Mouse (Mus musculus) liver, adult 2 months (tissue): ENCODE results near the gene Urgcp. TPM values are rescaled to one million over a fixed set of nuclear protein-coding genes. Genes with fewer than 3 reads are reported as not detected.

Source experiments
- DNase-seq: peaks from one replicate; pipeline ENCODE4 v3.0.0-alpha.2; 2011; ENCODE audit warnings: low read depth, low spot score; ENCODE audit errors: extremely low read depth
- H3K27ac ChIP-seq: fragments of 200-500 bp; replicated peaks from 2 replicates; pipeline ENCODE4 v1.5.1; 2012; ENCODE audit warnings: low read depth, mild to moderate bottlenecking, control low read depth, inconsistent platforms, low read length; ENCODE audit not compliant: insufficient read depth
- H3K27me3 ChIP-seq: fragments of 200-500 bp; 2 replicates; pipeline ENCODE4 v1.6.1; 2012; ENCODE audit warnings: mild to moderate bottlenecking, moderate library complexity, low read length, inconsistent platforms; ENCODE audit not compliant: control insufficient read depth, insufficient read depth
- H3K36me3 ChIP-seq: fragments of 200-500 bp; 2 replicates; pipeline ENCODE4 v1.6.1; 2012; ENCODE audit warnings: low read length, inconsistent platforms; ENCODE audit not compliant: control insufficient read depth, insufficient read depth
- H3K4me1 ChIP-seq: fragments of 200-500 bp; 2 replicates; pipeline ENCODE4 v1.6.1; 2011; ENCODE audit warnings: low read length; ENCODE audit not compliant: control insufficient read depth, insufficient read depth
- H3K4me3 ChIP-seq: fragments of 200-500 bp; 2 replicates; pipeline ENCODE4 v1.5.1; 2011; ENCODE audit warnings: low read depth, mild to moderate bottlenecking, control low read depth, low read length, moderate library complexity; ENCODE audit not compliant: insufficient read depth
- H3K79me2 ChIP-seq: fragments of 200-500 bp; 2 replicates; pipeline ENCODE4 v1.6.1; 2012; ENCODE audit warnings: inconsistent platforms, mild to moderate bottlenecking, low read length, moderate library complexity; ENCODE audit not compliant: control insufficient read depth, insufficient read depth
- H3K9ac ChIP-seq: fragments of 200-500 bp; 2 replicates; pipeline ENCODE4 v1.6.1; 2012; ENCODE audit warnings: low read depth, mild to moderate bottlenecking, control low read depth, inconsistent platforms, low read length
- CTCF ChIP-seq: fragments of 200-500 bp; IDR thresholded peaks from 2 replicates; pipeline ENCODE4 v1.5.1; 2011; ENCODE audit warnings: low read depth, low read length, control low read depth
- POLR2A ChIP-seq: fragments of 200-500 bp; IDR thresholded peaks from 2 replicates; pipeline ENCODE4 v1.6.1; 2011; ENCODE audit warnings: low read length, control low read depth; ENCODE audit not compliant: insufficient read depth; ENCODE audit errors: extremely low read depth
- WGBS: fragments of 180-500 bp; shearing (Covaris S2); methylation state at CpG from one replicate; pipeline ENCODE4 v1.1.7; 2018; 5-methylcytosine and 5-hydroxymethylcytosine counted together
- polyA plus RNA-seq: library from polyadenylated mRNA; depleted of rRNA; stranded (reverse); fragments of >200 nt; gene quantifications from 2 replicates; pipeline ENCODE4 v1.2.3, GENCODE M21; 2012
- total RNA-seq: library from RNA; depleted of rRNA; stranded (reverse); fragments of >200 nt; gene quantifications from 2 replicates; pipeline ENCODE4 v1.2.3, GENCODE M21; 2014

The Urgcp gene
- total and polyA plus RNA-seq, 2 experiments: 9.5 to 16.8 TPM

DNA sequence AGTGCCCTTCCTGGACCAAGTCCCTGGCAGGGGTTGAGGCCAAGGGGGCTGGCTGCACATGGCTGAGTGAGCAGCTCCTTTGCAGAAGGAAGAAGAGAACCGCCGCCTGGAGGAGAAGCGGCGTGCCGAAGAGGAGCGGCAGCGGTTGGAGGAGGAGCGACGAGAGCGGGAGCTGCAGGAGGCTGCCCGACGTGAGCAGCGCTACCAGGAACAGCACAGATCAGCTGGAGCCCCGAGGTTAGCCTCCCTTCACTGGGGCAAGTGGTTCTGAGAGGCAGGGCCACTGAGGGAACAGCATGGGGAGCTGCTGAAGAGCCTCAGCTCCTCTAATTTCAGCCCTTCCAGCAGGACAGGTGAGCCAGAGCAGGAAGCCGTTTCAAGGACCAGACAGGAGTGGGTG lies 34.8 kb upstream of the Urgcp start:
- Histone ChIP-seq H3K79me2 (no peaks in the 10 kb centered on the region), H3K4me3 (no peak overlapping the region), H3K9ac (no peak overlapping the region), H3K27me3 (no peaks in the 10 kb centered on the region), H3K27ac (no peak overlapping the region), H3K4me1 (no peaks in the 10 kb centered on the region), H3K36me3 (peaks cover 24% of the 10 kb centered on the region; the same call in 1 of the 2 replicates)
- TF ChIP-seq CTCF: no peak
- no peak for TF ChIP-seq POLR2A
- DNase-seq: no peak
- 94% methylated on average over 15 of the region's 15 CpGs for WGBS

DNA sequence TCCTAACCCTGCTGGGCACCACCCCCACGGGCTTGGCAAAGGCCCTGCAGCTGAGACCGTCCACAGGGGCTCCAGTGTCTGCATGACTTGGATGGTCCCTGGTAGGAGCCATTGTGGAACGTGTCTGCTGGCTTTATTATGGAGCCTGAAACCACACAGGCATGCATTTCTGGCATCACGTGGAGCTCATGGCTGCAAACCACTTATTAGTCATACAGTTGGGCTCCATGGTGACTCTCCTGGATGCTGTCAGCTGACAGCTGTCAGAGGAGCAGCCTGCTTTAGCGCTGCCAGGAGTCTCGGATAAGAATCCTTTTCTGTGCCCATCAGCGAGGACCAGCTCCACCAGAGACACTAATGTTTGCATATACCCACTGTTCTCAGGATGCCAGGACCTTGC lies 33.5 kb upstream of the Urgcp start:
- Histone ChIP-seq H3K4me1 (no peaks in the 10 kb centered on the region), H3K27me3 (no peaks in the 10 kb centered on the region), H3K36me3 (peaks cover 24% of the 10 kb centered on the region; the same call in 1 of the 2 replicates), H3K27ac (no peak overlapping the region), H3K9ac (no peak overlapping the region), H3K79me2 (no peaks in the 10 kb centered on the region), H3K4me3 (no peak overlapping the region)
- whole genome bisulfite sequencing: 91% methylated on average over 7 of the region's 7 CpGs
- no peak for TF ChIP-seq CTCF
- TF ChIP-seq POLR2A: no peak
- DNase-seq: no peak

DNA sequence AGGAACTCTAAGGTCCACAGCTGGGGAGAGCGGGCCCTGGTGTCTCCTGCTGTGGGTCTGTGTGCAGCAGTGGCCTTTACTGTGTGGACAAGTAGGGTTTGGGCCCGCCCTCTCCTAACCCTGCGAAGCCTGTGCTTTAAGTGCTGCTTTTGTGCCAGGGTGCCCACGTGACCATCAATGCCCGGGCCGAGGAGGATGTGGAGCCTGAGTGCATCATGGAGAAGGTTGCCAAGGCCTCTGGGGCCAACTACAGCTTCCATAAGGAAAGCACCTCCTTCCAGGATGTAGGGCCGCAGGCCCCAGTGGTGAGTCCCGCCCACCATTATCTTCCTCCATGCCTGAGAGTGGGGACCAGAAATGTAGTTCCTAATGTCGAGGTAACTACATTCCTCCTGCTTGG lies 33.1 kb upstream of the Urgcp start:
- WGBS: 88% methylated on average over 9 of the region's 9 CpGs
- Histone ChIP-seq H3K27me3 (no peaks in the 10 kb centered on the region), H3K27ac (no peak overlapping the region), H3K9ac (no peak overlapping the region), H3K36me3 (peaks cover 24% of the 10 kb centered on the region; the same call in 1 of the 2 replicates), H3K4me1 (no peaks in the 10 kb centered on the region), H3K79me2 (no peaks in the 10 kb centered on the region), H3K4me3 (no peak overlapping the region)
- no peak for TF ChIP-seq CTCF
- DNase-seq: no peak

DNA sequence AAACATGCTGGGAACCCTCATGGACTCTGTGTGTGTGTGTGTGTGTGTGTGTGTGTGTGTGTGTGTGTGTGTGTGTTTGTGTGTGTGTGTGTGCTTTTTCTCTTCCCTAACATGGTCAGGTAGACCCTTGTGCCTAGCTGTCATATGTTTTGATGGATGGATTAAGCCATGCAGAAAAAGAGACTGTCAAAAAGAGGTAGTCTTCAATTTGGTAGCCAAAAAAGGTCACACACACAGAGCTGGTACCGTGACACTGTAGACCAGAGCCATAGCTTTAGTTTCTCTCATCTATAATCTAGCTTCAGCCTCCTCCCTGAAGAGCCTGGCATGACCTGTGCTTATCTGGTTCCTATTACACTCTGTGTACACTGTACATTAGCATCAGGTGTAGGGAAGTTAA lies 28.3 kb upstream of the Urgcp start:
- 85% methylated on average over 1 of the region's 1 CpGs for WGBS
- no peak overlapping the region for H3K9ac ChIP-seq

DNA sequence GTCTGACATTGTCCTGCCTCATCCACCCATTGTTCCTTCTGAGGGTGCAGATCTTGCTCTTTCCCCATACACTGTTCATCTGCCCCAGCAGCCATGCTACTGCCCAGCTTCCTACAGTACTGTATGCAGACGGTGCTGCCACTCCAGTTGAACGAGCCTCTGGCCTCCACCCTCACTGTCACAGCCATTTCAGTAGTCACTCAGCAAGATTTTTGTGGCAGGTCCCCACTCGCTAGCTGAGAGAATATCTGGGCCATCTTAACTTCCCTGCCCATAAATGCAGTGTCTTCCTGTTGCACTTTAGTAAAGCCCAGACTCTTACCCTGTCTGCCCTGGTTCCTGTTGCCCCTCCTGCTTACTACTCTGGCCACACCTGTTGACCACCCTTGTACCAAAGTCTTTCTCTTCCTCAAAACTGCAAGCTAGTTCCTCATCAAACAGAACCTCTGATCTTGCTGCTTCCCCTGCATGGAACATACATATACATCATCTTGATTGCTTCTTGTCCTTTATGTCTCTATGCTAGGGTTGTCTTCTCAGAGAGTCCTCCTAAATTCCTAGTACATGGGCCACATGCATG lies 27.7 kb upstream of the Urgcp start:
- Histone ChIP-seq H3K27me3 (no peaks in the 10 kb centered on the region), H3K79me2 (no peaks in the 10 kb centered on the region), H3K4me3 (no peak overlapping the region), H3K27ac (no peak overlapping the region), H3K9ac (no peak overlapping the region), H3K4me1 (peaks cover 8% of the 10 kb centered on the region; the same call in 1 of the 2 replicates), H3K36me3 (peaks cover 6% of the 10 kb centered on the region; the same call in 1 of the 2 replicates)
- TF ChIP-seq POLR2A: no peak
- TF ChIP-seq CTCF: no peak
- DNase-seq: no peak
- 82% methylated on average over 3 of the region's 3 CpGs for WGBS

More for the DNA sequence above, 28.3 kb upstream of the Urgcp start:
- peaks cover 8% of the 10 kb centered on the region; the same call in 1 of the 2 replicates for H3K4me1 ChIP-seq
- no peak overlapping the region for H3K4me3 ChIP-seq
- H3K36me3 ChIP-seq: peaks cover 7% of the 10 kb centered on the region; the same call in 1 of the 2 replicates
- H3K27me3 ChIP-seq: no peaks in the 10 kb centered on the region
- DNase-seq: no peak
- no peak overlapping the region for H3K27ac ChIP-seq
- no peaks in the 10 kb centered on the region for H3K79me2 ChIP-seq
- TF ChIP-seq CTCF: no peak
- no peak for TF ChIP-seq POLR2A

DNA sequence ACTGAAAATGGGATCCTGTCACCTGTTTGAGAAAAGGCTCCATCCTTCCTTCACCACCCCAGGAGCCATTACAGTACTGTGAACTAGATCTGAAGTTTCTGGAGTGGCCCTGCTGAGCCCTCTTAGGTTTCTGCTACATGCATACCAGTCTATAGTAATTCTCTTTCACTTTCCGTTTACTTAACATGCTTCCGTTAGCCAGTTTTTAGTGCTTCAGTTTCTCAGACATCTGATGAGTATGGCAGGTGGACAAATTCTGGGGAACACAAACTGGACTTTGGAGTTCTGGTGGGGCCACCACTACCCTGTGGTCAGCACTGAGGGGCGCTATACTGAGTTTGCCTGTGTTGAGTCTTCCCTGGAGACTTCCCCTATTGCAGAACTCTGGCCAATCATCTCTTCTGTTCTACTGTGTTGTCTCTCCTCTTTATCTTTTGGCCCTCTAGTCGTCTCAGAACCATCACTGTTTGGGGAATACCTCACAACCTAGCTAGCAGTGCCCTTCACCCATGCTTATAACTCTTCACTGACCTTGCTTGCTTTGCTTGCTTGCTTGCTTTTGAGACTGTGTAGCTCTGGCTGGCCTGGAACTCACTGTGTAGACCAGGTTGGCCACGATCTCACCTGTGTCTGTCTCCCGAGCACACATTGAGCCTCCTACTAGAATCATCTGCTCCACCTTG lies 27.0 kb upstream of the Urgcp start:
- WGBS: 37% methylated on average over 6 of the region's 6 CpGs

More for the DNA sequence above, 27.0 kb upstream of the Urgcp start:
- DNase-seq: peak; percentile 17
- TF ChIP-seq CTCF (no peak), POLR2A (no peak)
- peak overlapping the region; percentile 86 for H3K4me3 ChIP-seq
- H3K27me3 ChIP-seq: no peaks in the 10 kb centered on the region
- H3K9ac ChIP-seq: peak overlapping the region; percentile 84
- peak overlapping the region; percentile 67; the same call in 1 of the 2 replicates for H3K27ac ChIP-seq
- H3K79me2 ChIP-seq: no peaks in the 10 kb centered on the region
- H3K36me3 ChIP-seq: peaks cover 6% of the 10 kb centered on the region; the same call in 1 of the 2 replicates
- H3K4me1 ChIP-seq: peaks cover 8% of the 10 kb centered on the region; the same call in 1 of the 2 replicates
